Mouse (Mus musculus): ENCODE measurements at regions not wholly inside any gene's neighbourhood (a gene's known extent, or its start where the extent isn't known, plus 50 kb on each side); places are given as distances from the start of the nearest gene placed in this dataset.

- H3K4me1 ChIP-seq (replicated peaks; ENCODE audit: control insufficient read depth, insufficient read depth, low read length): peaks cover 23% of the 10 kb centered on the region
- no peak overlapping the region for H3K4me3 ChIP-seq (ENCODE audit: low read length)
- no peaks in the 10 kb centered on the region for H3K36me3 ChIP-seq (ENCODE audit: control insufficient read depth, insufficient read depth, low read length)
- no peaks in the 10 kb centered on the region for H3K9me3 ChIP-seq (ENCODE audit: control insufficient read depth, low read length)
- no peaks in the 10 kb centered on the region for H3K27me3 ChIP-seq (ENCODE audit: control insufficient read depth, insufficient read depth, low read depth, low read length)
- no peak overlapping the region for H3K4me2 ChIP-seq (ENCODE audit: low read depth, low read length)
- H3K27ac ChIP-seq (ENCODE audit: low read length): peak overlapping the region; percentile 73
- ATAC-seq (ENCODE audit: low read depth): peak; percentile 9; the same call in 1 of the 2 replicates
- H3K9ac ChIP-seq (ENCODE audit: low read length): no peak overlapping the region
- WGBS: 36% methylated on average over 1 of the region's 1 CpGs
These were observed 121.8 kb upstream of the Arhgap5 start for GRCm38 (mm10) chr12:52381968-52382325.

GRCm38 (mm10) chr12:52382832-52383580 is 120.8 kb upstream of the Arhgap5 start:
- peak overlapping the region; percentile 73 for H3K27ac ChIP-seq (ENCODE audit: low read length)
- H3K4me3 ChIP-seq (ENCODE audit: low read length): no peak overlapping the region
- H3K4me2 ChIP-seq (ENCODE audit: low read depth, low read length): peak overlapping the region; percentile 23; the same call in 1 of the 2 replicates
- H3K27me3 ChIP-seq (ENCODE audit: control insufficient read depth, insufficient read depth, low read depth, low read length): no peaks in the 10 kb centered on the region
- H3K4me1 ChIP-seq (replicated peaks; ENCODE audit: control insufficient read depth, insufficient read depth, low read length): peaks cover 23% of the 10 kb centered on the region
- H3K9me3 ChIP-seq (ENCODE audit: control insufficient read depth, low read length): no peaks in the 10 kb centered on the region
- WGBS: 9% methylated on average over 7 of the region's 7 CpGs
- no peaks in the 10 kb centered on the region for H3K36me3 ChIP-seq (ENCODE audit: control insufficient read depth, insufficient read depth, low read length)
- H3K9ac ChIP-seq (ENCODE audit: low read length): no peak overlapping the region
- peak; percentile 52; the same call in 1 of the 2 replicates for ATAC-seq (ENCODE audit: low read depth)

- ATAC-seq (ENCODE audit: low read depth): no peak
These were observed 114.2 kb upstream of the Arhgap5 start for GRCm38 (mm10) chr12:52389552-52389951.

GRCm38 (mm10) chr12:52390242-52390641 is 113.5 kb upstream of the Arhgap5 start:
- Histone ChIP-seq H3K4me2 (ENCODE audit: low read depth, low read length) (no peak overlapping the region), H3K36me3 (ENCODE audit: control insufficient read depth, insufficient read depth, low read length) (no peaks in the 10 kb centered on the region), H3K9ac (ENCODE audit: low read length) (no peak overlapping the region), H3K4me3 (ENCODE audit: low read length) (no peak overlapping the region), H3K9me3 (ENCODE audit: control insufficient read depth, low read length) (no peaks in the 10 kb centered on the region), H3K4me1 (replicated peaks; ENCODE audit: control insufficient read depth, insufficient read depth, low read length) (0 out of 2 replicates have a peak, but pooled peaks cover 2% of the 10 kb centered on the region), H3K27me3 (ENCODE audit: control insufficient read depth, insufficient read depth, low read depth, low read length) (no peaks in the 10 kb centered on the region), H3K27ac (ENCODE audit: low read length) (no peak overlapping the region; the same call in 1 of the 2 replicates)
- ATAC-seq (ENCODE audit: low read depth): peak; percentile 81
- 32% methylated on average over 4 of the region's 4 CpGs for WGBS

More at GRCm38 (mm10) chr12:52389552-52389951, 114.2 kb upstream of the Arhgap5 start:
- WGBS: 78% methylated on average over 5 of the region's 5 CpGs
- Histone ChIP-seq H3K9ac (ENCODE audit: low read length) (no peak overlapping the region), H3K4me1 (replicated peaks; ENCODE audit: control insufficient read depth, insufficient read depth, low read length) (0 out of 2 replicates have a peak, but pooled peaks cover 2% of the 10 kb centered on the region), H3K4me3 (ENCODE audit: low read length) (no peak overlapping the region), H3K27ac (ENCODE audit: low read length) (no peak overlapping the region), H3K27me3 (ENCODE audit: control insufficient read depth, insufficient read depth, low read depth, low read length) (no peaks in the 10 kb centered on the region), H3K9me3 (ENCODE audit: control insufficient read depth, low read length) (no peaks in the 10 kb centered on the region), H3K4me2 (ENCODE audit: low read depth, low read length) (no peak overlapping the region), H3K36me3 (ENCODE audit: control insufficient read depth, insufficient read depth, low read length) (no peaks in the 10 kb centered on the region)

GRCm38 (mm10) chr12:52392636-52393035 is 111.1 kb upstream of the Arhgap5 start:
- Histone ChIP-seq H3K27ac (ENCODE audit: low read length) (no peak overlapping the region), H3K4me1 (replicated peaks; ENCODE audit: control insufficient read depth, insufficient read depth, low read length) (peaks cover 11% of the 10 kb centered on the region; the same call in 1 of the 2 replicates), H3K27me3 (ENCODE audit: control insufficient read depth, insufficient read depth, low read depth, low read length) (no peaks in the 10 kb centered on the region), H3K4me2 (ENCODE audit: low read depth, low read length) (no peak overlapping the region), H3K9me3 (ENCODE audit: control insufficient read depth, low read length) (no peaks in the 10 kb centered on the region), H3K36me3 (ENCODE audit: control insufficient read depth, insufficient read depth, low read length) (no peaks in the 10 kb centered on the region), H3K4me3 (ENCODE audit: low read length) (no peak overlapping the region), H3K9ac (ENCODE audit: low read length) (no peak overlapping the region)
- WGBS: 53% methylated on average over 4 of the region's 4 CpGs
- ATAC-seq (ENCODE audit: low read depth): no peak

GRCm38 (mm10) chr12:52393981-52394718 is 109.6 kb upstream of the Arhgap5 start:
- no peaks in the 10 kb centered on the region for H3K9me3 ChIP-seq (ENCODE audit: control insufficient read depth, low read length)
- no peak overlapping the region for H3K4me2 ChIP-seq (ENCODE audit: low read depth, low read length)
- H3K27me3 ChIP-seq (ENCODE audit: control insufficient read depth, insufficient read depth, low read depth, low read length): no peaks in the 10 kb centered on the region
- WGBS: 46% methylated on average over 15 of the region's 15 CpGs
- no peak overlapping the region for H3K9ac ChIP-seq (ENCODE audit: low read length)
- H3K27ac ChIP-seq (ENCODE audit: low read length): peak overlapping the region; percentile 3; the same call in 1 of the 2 replicates
- H3K36me3 ChIP-seq (ENCODE audit: control insufficient read depth, insufficient read depth, low read length): no peaks in the 10 kb centered on the region
- H3K4me3 ChIP-seq (ENCODE audit: low read length): no peak overlapping the region
- peaks cover 11% of the 10 kb centered on the region; the same call in 1 of the 2 replicates for H3K4me1 ChIP-seq (replicated peaks; ENCODE audit: control insufficient read depth, insufficient read depth, low read length)
- peak; percentile 37; the same call in 1 of the 2 replicates for ATAC-seq (ENCODE audit: low read depth)

- Histone ChIP-seq H3K27ac (ENCODE audit: low read length) (peak overlapping the region; percentile 3; the same call in 1 of the 2 replicates), H3K4me3 (ENCODE audit: low read length) (no peak overlapping the region), H3K27me3 (ENCODE audit: control insufficient read depth, insufficient read depth, low read depth, low read length) (no peaks in the 10 kb centered on the region), H3K4me2 (ENCODE audit: low read depth, low read length) (no peak overlapping the region), H3K4me1 (replicated peaks; ENCODE audit: control insufficient read depth, insufficient read depth, low read length) (peaks cover 11% of the 10 kb centered on the region; the same call in 1 of the 2 replicates), H3K36me3 (ENCODE audit: control insufficient read depth, insufficient read depth, low read length) (no peaks in the 10 kb centered on the region), H3K9ac (ENCODE audit: low read length) (no peak overlapping the region), H3K9me3 (ENCODE audit: control insufficient read depth, low read length) (no peaks in the 10 kb centered on the region)
- no peak for ATAC-seq (ENCODE audit: low read depth)
- 79% methylated on average over 3 of the region's 3 CpGs for WGBS
These were observed 109.1 kb upstream of the Arhgap5 start for GRCm38 (mm10) chr12:52394719-52395062.

GRCm38 (mm10) chr12:52395111-52395510 is 108.7 kb upstream of the Arhgap5 start:
- WGBS: 70% methylated on average over 4 of the region's 4 CpGs
- H3K27me3 ChIP-seq (ENCODE audit: control insufficient read depth, insufficient read depth, low read depth, low read length): no peaks in the 10 kb centered on the region
- H3K4me3 ChIP-seq (ENCODE audit: low read length): no peak overlapping the region
- peaks cover 11% of the 10 kb centered on the region; the same call in 1 of the 2 replicates for H3K4me1 ChIP-seq (replicated peaks; ENCODE audit: control insufficient read depth, insufficient read depth, low read length)
- H3K27ac ChIP-seq (ENCODE audit: low read length): no peak overlapping the region
- no peaks in the 10 kb centered on the region for H3K36me3 ChIP-seq (ENCODE audit: control insufficient read depth, insufficient read depth, low read length)
- no peak for ATAC-seq (ENCODE audit: low read depth)
- no peak overlapping the region for H3K4me2 ChIP-seq (ENCODE audit: low read depth, low read length)
- H3K9me3 ChIP-seq (ENCODE audit: control insufficient read depth, low read length): no peaks in the 10 kb centered on the region
- no peak overlapping the region for H3K9ac ChIP-seq (ENCODE audit: low read length)

GRCm38 (mm10) chr12:52396178-52396841 is 107.5 kb upstream of the Arhgap5 start:
- Histone ChIP-seq H3K4me1 (replicated peaks; ENCODE audit: control insufficient read depth, insufficient read depth, low read length) (peaks cover 11% of the 10 kb centered on the region; the same call in 1 of the 2 replicates), H3K9ac (ENCODE audit: low read length) (no peak overlapping the region), H3K9me3 (ENCODE audit: control insufficient read depth, low read length) (no peaks in the 10 kb centered on the region), H3K27me3 (ENCODE audit: control insufficient read depth, insufficient read depth, low read depth, low read length) (no peaks in the 10 kb centered on the region), H3K27ac (ENCODE audit: low read length) (no peak overlapping the region), H3K4me2 (ENCODE audit: low read depth, low read length) (no peak overlapping the region), H3K36me3 (ENCODE audit: control insufficient read depth, insufficient read depth, low read length) (no peaks in the 10 kb centered on the region), H3K4me3 (ENCODE audit: low read length) (no peak overlapping the region)
- 49% methylated on average over 14 of the region's 14 CpGs for WGBS
- ATAC-seq (ENCODE audit: low read depth): peak; percentile 44

Data from lung, embryonic 16.5 days (tissue).